Mouse (Mus musculus): ENCODE data around the gene Tspyl3. TPM values are rescaled to one million over a fixed set of nuclear protein-coding genes. Genes with fewer than 3 reads are reported as not detected.

The Tspyl3 gene
- total and polyA plus RNA-seq, 2 experiments, result 0.37 to 0.43 TPM

- no peak overlapping the region for H3K27ac ChIP-seq (replicated peaks; ENCODE audit: insufficient read depth, low read depth, low read length)
- no peak overlapping the region for H3K9ac ChIP-seq (ENCODE audit: low read depth, low read length)
- H3K36me3 ChIP-seq (ENCODE audit: control insufficient read depth, insufficient read depth, low read length), result no peaks in the 10 kb centered on the region
- H3K27me3 ChIP-seq (ENCODE audit: control insufficient read depth, insufficient read depth, low read length), result no peaks in the 10 kb centered on the region
- no peaks in the 10 kb centered on the region for H3K79me2 ChIP-seq (ENCODE audit: control insufficient read depth, insufficient read depth, low read length)
- TF ChIP-seq POLR2A (IDR thresholded peaks at IDR 0.05; ENCODE audit: extremely low read depth, insufficient read depth, low read length) (no peak), CTCF (IDR thresholded peaks at IDR 0.05; ENCODE audit: low read depth, low read length) (no peak)
- DNase-seq (ENCODE audit: extremely low read depth, low read depth, low spot score), result no peak
- H3K4me3 ChIP-seq (ENCODE audit: insufficient read depth, low read depth, low read length), result no peak overlapping the region
- H3K4me1 ChIP-seq (ENCODE audit: control insufficient read depth, insufficient read depth, low read length), result no peaks in the 10 kb centered on the region
Measured at GRCm38 (mm10) chr2:153222130-153222529, 3.1 kb downstream of the Tspyl3 start.

GRCm38 (mm10) chr2:153221620-153222019 is 3.6 kb downstream of the Tspyl3 start:
- no peak for TF ChIP-seq POLR2A (IDR thresholded peaks at IDR 0.05; ENCODE audit: extremely low read depth, insufficient read depth, low read length)
- TF ChIP-seq CTCF (IDR thresholded peaks at IDR 0.05; ENCODE audit: low read depth, low read length), result no peak
- no peak overlapping the region for H3K9ac ChIP-seq (ENCODE audit: low read depth, low read length)
- no peaks in the 10 kb centered on the region for H3K79me2 ChIP-seq (ENCODE audit: control insufficient read depth, insufficient read depth, low read length)
- no peaks in the 10 kb centered on the region for H3K27me3 ChIP-seq (ENCODE audit: control insufficient read depth, insufficient read depth, low read length)
- no peaks in the 10 kb centered on the region for H3K36me3 ChIP-seq (ENCODE audit: control insufficient read depth, insufficient read depth, low read length)
- DNase-seq (ENCODE audit: extremely low read depth, low read depth, low spot score), result no peak
- H3K4me1 ChIP-seq (ENCODE audit: control insufficient read depth, insufficient read depth, low read length), result no peaks in the 10 kb centered on the region
- WGBS, result 86% methylated on average over 4 of the region's 4 CpGs
- H3K4me3 ChIP-seq (ENCODE audit: insufficient read depth, low read depth, low read length), result no peak overlapping the region
- H3K27ac ChIP-seq (replicated peaks; ENCODE audit: insufficient read depth, low read depth, low read length), result no peak overlapping the region

- 83% methylated on average over 3 of the region's 3 CpGs for WGBS
- Histone ChIP-seq H3K79me2 (ENCODE audit: control insufficient read depth, insufficient read depth, low read length) (no peaks in the 10 kb centered on the region), H3K4me3 (ENCODE audit: insufficient read depth, low read depth, low read length) (no peak overlapping the region), H3K27me3 (ENCODE audit: control insufficient read depth, insufficient read depth, low read length) (no peaks in the 10 kb centered on the region), H3K27ac (replicated peaks; ENCODE audit: insufficient read depth, low read depth, low read length) (no peak overlapping the region), H3K9ac (ENCODE audit: low read depth, low read length) (no peak overlapping the region), H3K36me3 (ENCODE audit: control insufficient read depth, insufficient read depth, low read length) (no peaks in the 10 kb centered on the region), H3K4me1 (ENCODE audit: control insufficient read depth, insufficient read depth, low read length) (peaks cover 2% of the 10 kb centered on the region)
- TF ChIP-seq POLR2A (IDR thresholded peaks at IDR 0.05; ENCODE audit: extremely low read depth, insufficient read depth, low read length) (no peak), CTCF (IDR thresholded peaks at IDR 0.05; ENCODE audit: low read depth, low read length) (no peak)
- DNase-seq (ENCODE audit: extremely low read depth, low read depth, low spot score), result no peak
Measured at GRCm38 (mm10) chr2:153218516-153218915, 6.7 kb downstream of the Tspyl3 start.

- WGBS, result 87% methylated on average over 10 of the region's 10 CpGs
- Histone ChIP-seq H3K27ac (replicated peaks; ENCODE audit: insufficient read depth, low read depth, low read length) (no peak overlapping the region), H3K27me3 (ENCODE audit: control insufficient read depth, insufficient read depth, low read length) (no peaks in the 10 kb centered on the region), H3K4me1 (ENCODE audit: control insufficient read depth, insufficient read depth, low read length) (peaks cover 2% of the 10 kb centered on the region), H3K36me3 (ENCODE audit: control insufficient read depth, insufficient read depth, low read length) (no peaks in the 10 kb centered on the region), H3K9ac (ENCODE audit: low read depth, low read length) (no peak overlapping the region), H3K4me3 (ENCODE audit: insufficient read depth, low read depth, low read length) (no peak overlapping the region), H3K79me2 (ENCODE audit: control insufficient read depth, insufficient read depth, low read length) (no peaks in the 10 kb centered on the region)
- no peak for TF ChIP-seq CTCF (IDR thresholded peaks at IDR 0.05; ENCODE audit: low read depth, low read length)
- TF ChIP-seq POLR2A (IDR thresholded peaks at IDR 0.05; ENCODE audit: extremely low read depth, insufficient read depth, low read length), result no peak
- DNase-seq (ENCODE audit: extremely low read depth, low read depth, low spot score), result no peak
Measured at GRCm38 (mm10) chr2:153217826-153218340, 7.4 kb downstream of the Tspyl3 start.

- no peak for TF ChIP-seq CTCF (IDR thresholded peaks at IDR 0.05; ENCODE audit: low read depth, low read length)
- no peak for TF ChIP-seq POLR2A (IDR thresholded peaks at IDR 0.05; ENCODE audit: extremely low read depth, insufficient read depth, low read length)
- peaks cover 2% of the 10 kb centered on the region for H3K4me1 ChIP-seq (ENCODE audit: control insufficient read depth, insufficient read depth, low read length)
- H3K27ac ChIP-seq (replicated peaks; ENCODE audit: insufficient read depth, low read depth, low read length), result no peak overlapping the region
- H3K36me3 ChIP-seq (ENCODE audit: control insufficient read depth, insufficient read depth, low read length), result no peaks in the 10 kb centered on the region
- no peaks in the 10 kb centered on the region for H3K79me2 ChIP-seq (ENCODE audit: control insufficient read depth, insufficient read depth, low read length)
- H3K4me3 ChIP-seq (ENCODE audit: insufficient read depth, low read depth, low read length), result no peak overlapping the region
- H3K27me3 ChIP-seq (ENCODE audit: control insufficient read depth, insufficient read depth, low read length), result no peaks in the 10 kb centered on the region
- 84% methylated on average over 4 of the region's 4 CpGs for WGBS
- H3K9ac ChIP-seq (ENCODE audit: low read depth, low read length), result no peak overlapping the region
- DNase-seq (ENCODE audit: extremely low read depth, low read depth, low spot score), result no peak
Measured at GRCm38 (mm10) chr2:153215421-153215820, 9.8 kb downstream of the Tspyl3 start.

- Histone ChIP-seq H3K27ac (replicated peaks; ENCODE audit: insufficient read depth, low read depth, low read length) (no peak overlapping the region), H3K79me2 (ENCODE audit: control insufficient read depth, insufficient read depth, low read length) (no peaks in the 10 kb centered on the region), H3K36me3 (ENCODE audit: control insufficient read depth, insufficient read depth, low read length) (no peaks in the 10 kb centered on the region), H3K27me3 (ENCODE audit: control insufficient read depth, insufficient read depth, low read length) (no peaks in the 10 kb centered on the region), H3K9ac (ENCODE audit: low read depth, low read length) (no peak overlapping the region), H3K4me3 (ENCODE audit: insufficient read depth, low read depth, low read length) (no peak overlapping the region), H3K4me1 (ENCODE audit: control insufficient read depth, insufficient read depth, low read length) (peaks cover 2% of the 10 kb centered on the region)
- TF ChIP-seq CTCF (IDR thresholded peaks at IDR 0.05; ENCODE audit: low read depth, low read length) (no peak), POLR2A (IDR thresholded peaks at IDR 0.05; ENCODE audit: extremely low read depth, insufficient read depth, low read length) (no peak)
- peak; percentile 12 for DNase-seq (ENCODE audit: extremely low read depth, low read depth, low spot score)
- 58% methylated on average over 6 of the region's 6 CpGs for WGBS
Measured at GRCm38 (mm10) chr2:153214771-153215259, 10.4 kb downstream of the Tspyl3 start.
